Mouse (Mus musculus) thymus, adult 2 months (tissue): ENCODE data around the gene Rab40b. TPM values are rescaled to one million over a fixed set of nuclear protein-coding genes. Genes with fewer than 3 reads are reported as not detected.
"Not testable (repeated sequence)": the region's sequence is repeated elsewhere in the genome, so short reads cannot be mapped to it uniquely, and the experiment has no call there.

Experiments used
- DNase-seq: peaks from one replicate; pipeline ENCODE4 v3.0.0; 2021
- H3K27ac ChIP-seq: fragments of 200-500 bp; 2 replicates; pipeline ENCODE4 v1.5.1; 2012; ENCODE audit warnings: low read length, control low read depth; ENCODE audit not compliant: control insufficient read depth, insufficient read depth
- H3K27me3 ChIP-seq: fragments of 200-500 bp; 2 replicates; pipeline ENCODE4 v1.6.1; 2012; ENCODE audit warnings: mild to moderate bottlenecking, low read length, moderate library complexity, mixed read lengths; ENCODE audit not compliant: control insufficient read depth, insufficient read depth
- H3K36me3 ChIP-seq: fragments of 200-500 bp; 2 replicates; pipeline ENCODE4 v1.6.1; 2012; ENCODE audit warnings: mild to moderate bottlenecking, low read length, moderate library complexity; ENCODE audit not compliant: control insufficient read depth, insufficient read depth
- H3K4me1 ChIP-seq: fragments of 200-500 bp; replicated peaks from 2 replicates; pipeline ENCODE4 v1.6.1; 2012; ENCODE audit warnings: low read length; ENCODE audit not compliant: control insufficient read depth, insufficient read depth
- H3K4me3 ChIP-seq: fragments of 200-500 bp; 2 replicates; pipeline ENCODE4 v1.5.1; 2012; ENCODE audit warnings: mild to moderate bottlenecking, low read length, control low read depth, moderate library complexity; ENCODE audit not compliant: control insufficient read depth, insufficient read depth
- CTCF ChIP-seq: fragments of 200-500 bp; IDR thresholded peaks from 2 replicates; pipeline ENCODE4 v1.5.1; 2012; ENCODE audit warnings: mild to moderate bottlenecking, control low read depth, low read length, moderate library complexity, borderline replicate concordance; ENCODE audit not compliant: control insufficient read depth, poor library complexity, insufficient read depth; ENCODE audit errors: extremely low read depth
- POLR2A ChIP-seq: fragments of 200-500 bp; IDR thresholded peaks from 2 replicates; pipeline ENCODE4 v1.6.1; 2012; ENCODE audit warnings: mild to moderate bottlenecking, low read length, control low read depth, moderate library complexity; ENCODE audit not compliant: control insufficient read depth, poor library complexity, insufficient read depth; ENCODE audit errors: extremely low read depth
- WGBS: fragments of 180-500 bp; shearing (Covaris S2); methylation state at CpG from one replicate; pipeline ENCODE4 v1.1.7; 2018; 5-methylcytosine and 5-hydroxymethylcytosine counted together
- polyA plus RNA-seq: library from polyadenylated mRNA; depleted of rRNA; stranded (reverse); fragments of >200 nt; gene quantifications from 2 replicates; pipeline ENCODE4 v1.2.3, GENCODE M21; 2012

Gene Rab40b
- polyA plus RNA-seq, 1 experiment = 0.57 TPM

- Histone ChIP-seq H3K4me3 (no peak overlapping the region), H3K27me3 (no peaks in the 10 kb centered on the region), H3K36me3 (peaks cover 12% of the 10 kb centered on the region), H3K4me1 (no peaks in the 10 kb centered on the region; the same call in 1 of the 2 replicates), H3K27ac (no peak overlapping the region)
- DNase-seq = no peak
- no peak for TF ChIP-seq POLR2A
- no peak for TF ChIP-seq CTCF
- WGBS = 90% methylated on average over 2 of the region's 2 CpGs
Measured at GRCm38 (mm10) chr11:121347036-121347435, 41.0 kb downstream of the Rab40b start.

- H3K27me3 ChIP-seq, H3K4me1 ChIP-seq, DNase-seq, H3K27ac ChIP-seq, H3K4me3 ChIP-seq: not testable (repeated sequence)
- 67% methylated on average over 1 of the region's 1 CpGs for WGBS
- peaks cover 18% of the 10 kb centered on the region for H3K36me3 ChIP-seq
Measured at GRCm38 (mm10) chr11:121342423-121342822, 45.6 kb downstream of the Rab40b start.

- DNase-seq = no peak
- H3K36me3 ChIP-seq = peaks cover 22% of the 10 kb centered on the region
- no peaks in the 10 kb centered on the region for H3K27me3 ChIP-seq
- WGBS = 34% methylated on average over 1 of the region's 1 CpGs
- no peak overlapping the region for H3K4me3 ChIP-seq
- no peak for TF ChIP-seq CTCF
- no peak for TF ChIP-seq POLR2A
- H3K27ac ChIP-seq = no peak overlapping the region
- H3K4me1 ChIP-seq = no peaks in the 10 kb centered on the region; the same call in 1 of the 2 replicates
Measured at GRCm38 (mm10) chr11:121340287-121340686, 47.8 kb downstream of the Rab40b start.

GRCm38 (mm10) chr11:121339647-121340046 is 48.4 kb downstream of the Rab40b start:
- Histone ChIP-seq H3K4me1 (no peaks in the 10 kb centered on the region; the same call in 1 of the 2 replicates), H3K4me3 (no peak overlapping the region), H3K27me3 (no peaks in the 10 kb centered on the region), H3K27ac (no peak overlapping the region), H3K36me3 (peaks cover 28% of the 10 kb centered on the region)
- no peak for DNase-seq
- no peak for TF ChIP-seq POLR2A
- no peak for TF ChIP-seq CTCF
- WGBS = 59% methylated on average over 1 of the region's 1 CpGs

- Histone ChIP-seq H3K4me3 (no peak overlapping the region), H3K27me3 (no peaks in the 10 kb centered on the region), H3K4me1 (no peaks in the 10 kb centered on the region), H3K27ac (no peak overlapping the region), H3K36me3 (peaks cover 72% of the 10 kb centered on the region)
- TF ChIP-seq CTCF (no peak), POLR2A (no peak)
- DNase-seq = no peak
- 98% methylated on average over 3 of the region's 3 CpGs for WGBS
Measured at GRCm38 (mm10) chr11:121331641-121332040, 56.4 kb downstream of the Rab40b start.

GRCm38 (mm10) chr11:121328619-121329018 is 59.4 kb downstream of the Rab40b start:
- Histone ChIP-seq H3K27me3 (no peaks in the 10 kb centered on the region), H3K27ac (no peak overlapping the region), H3K36me3 (peaks cover 55% of the 10 kb centered on the region)

GRCm38 (mm10) chr11:121328206-121328605 is 59.8 kb downstream of the Rab40b start:
- 97% methylated on average over 9 of the region's 9 CpGs for WGBS
- no peaks in the 10 kb centered on the region for H3K27me3 ChIP-seq
- no peak for DNase-seq
- H3K4me1 ChIP-seq = no peaks in the 10 kb centered on the region
- TF ChIP-seq CTCF = no peak
- no peak for TF ChIP-seq POLR2A
- H3K27ac ChIP-seq = no peak overlapping the region
- no peak overlapping the region for H3K4me3 ChIP-seq
- H3K36me3 ChIP-seq = peaks cover 51% of the 10 kb centered on the region

More at GRCm38 (mm10) chr11:121328619-121329018, 59.4 kb downstream of the Rab40b start:
- no peak for DNase-seq
- no peak overlapping the region for H3K4me3 ChIP-seq
- H3K4me1 ChIP-seq = no peaks in the 10 kb centered on the region
- TF ChIP-seq POLR2A = no peak
- TF ChIP-seq CTCF = no peak
